Mouse (Mus musculus) liver, postnatal 0 days (tissue): ENCODE measurements around the gene Pwp2.

Experiments used
- CTCF ChIP-seq: sonication (generic); IDR thresholded peaks from 2 replicates; pipeline ENCODE4 v1.5.1; 2016; ENCODE audit warnings: antibody characterized with exemption, low read depth
- EP300 ChIP-seq: IDR thresholded peaks from 2 replicates; pipeline ENCODE4 v1.6.1; 2016; ENCODE audit warnings: antibody characterized with exemption, low read depth, mild to moderate bottlenecking

GRCm38 (mm10) chr10:78140251-78140600 is 44.7 kb downstream of the Pwp2 start:
- no peak for TF ChIP-seq EP300
- TF ChIP-seq CTCF = no peak
